Mouse (Mus musculus) myocyte (in vitro differentiated cells): ENCODE measurements at regions not wholly inside any gene's neighbourhood (a gene's known extent, or its start where the extent isn't known, plus 50 kb on each side); places are given as distances from the start of the nearest gene placed in this dataset.

ENCODE experiments used
- CEBPB ChIP-seq: IDR thresholded peaks from 2 replicates; pipeline ENCODE4 v1.6.1; 2011; ENCODE audit warnings: mild to moderate bottlenecking, moderate library complexity; ENCODE audit not compliant: poor library complexity, insufficient read depth, severe bottlenecking
- E2F4 ChIP-seq: IDR thresholded peaks from one replicate; pipeline ENCODE4 v1.6.1; 2011; ENCODE audit warnings: mild to moderate bottlenecking, control low read depth, moderate library complexity; ENCODE audit not compliant: insufficient read depth
- MAX ChIP-seq: IDR thresholded peaks from one replicate; pipeline ENCODE4 v1.6.1; 2011; ENCODE audit warnings: low read depth, mild to moderate bottlenecking, control low read depth
- MYOD1 ChIP-seq, 3 experiments: IDR thresholded peaks; one replicate each; pipeline ENCODE4 v1.6.1; 2011; ENCODE audit warnings: control low read depth in 2 of 3, low read depth in 2 of 3, mild to moderate bottlenecking in 2 of 3, moderate library complexity in 1 of 3; ENCODE audit not compliant: insufficient read length in 2 of 3, control insufficient read depth in 1 of 3
- MYOG ChIP-seq, 3 experiments: IDR thresholded peaks; one replicate each; pipeline ENCODE4 v1.6.1; 2011; ENCODE audit warnings: control low read depth in 2 of 3, low read depth in 2 of 3, mild to moderate bottlenecking in 2 of 3; ENCODE audit not compliant: insufficient read length in 2 of 3, control insufficient read depth in 1 of 3, insufficient read depth in 1 of 3
- POLR2A ChIP-seq: IDR thresholded peaks from one replicate; pipeline ENCODE4 v1.6.1; 2011; ENCODE audit warnings: low read depth, mild to moderate bottlenecking, control low read depth, moderate library complexity; ENCODE audit not compliant: insufficient read length
- REST ChIP-seq: IDR thresholded peaks from one replicate; pipeline ENCODE4 v1.6.1; 2011; ENCODE audit warnings: mild to moderate bottlenecking, control low read depth, moderate library complexity; ENCODE audit not compliant: insufficient read depth, insufficient read length
- TCF12 ChIP-seq: IDR thresholded peaks from one replicate; pipeline ENCODE4 v1.6.1; 2011; ENCODE audit warnings: mild to moderate bottlenecking, control low read depth; ENCODE audit not compliant: poor library complexity, insufficient read depth, severe bottlenecking
- USF1 ChIP-seq: IDR thresholded peaks from one replicate; pipeline ENCODE4 v1.6.1; 2011; ENCODE audit warnings: low read depth, mild to moderate bottlenecking, control low read depth, moderate library complexity

DNA sequence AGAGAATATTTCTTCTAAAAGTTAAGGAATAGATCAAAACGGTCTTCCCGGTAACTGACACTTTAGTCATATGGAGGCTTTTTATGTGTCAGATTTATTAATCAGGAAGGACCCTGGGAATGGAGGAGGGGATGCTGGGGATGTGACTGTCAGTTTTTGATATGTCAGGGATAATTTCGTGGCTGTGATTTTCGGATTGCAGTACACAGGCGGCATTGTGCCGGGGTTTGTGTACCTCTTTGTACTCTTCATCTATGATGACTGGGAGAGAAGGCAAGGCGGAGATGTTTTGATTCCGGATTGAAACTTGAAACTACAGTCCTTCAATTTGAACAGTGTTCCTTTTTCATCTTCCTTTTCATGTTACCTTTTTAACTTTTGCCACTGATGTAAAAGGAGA lies 344.2 kb downstream of the Mdfic start:
- TF ChIP-seq TCF12 (no peak), POLR2A (no peak), USF1 (no peak), REST (no peak), CEBPB (no peak), MAX (no peak), MYOD1 (IDR thresholded peaks at IDR 0.05; ENCODE audit: control insufficient read depth in 1 of 3, insufficient read length in 2 of 3, low read depth in 2 of 3) (no peak), MYOG (IDR thresholded peaks at IDR 0.05; ENCODE audit: control insufficient read depth in 1 of 3, insufficient read depth in 1 of 3, insufficient read length in 2 of 3, low read depth in 2 of 3) (no peak), E2F4 (no peak)
